Mouse (Mus musculus): ENCODE measurements around the gene Dgkh.

- TF ChIP-seq CTCF (IDR thresholded peaks at IDR 0.05; ENCODE audit: low read depth) (no peak), EP300 (IDR thresholded peaks at IDR 0.05; ENCODE audit: low read depth) (no peak)
These were observed 78.4 kb downstream of the Dgkh start for GRCm38 (mm10) chr14:78654196-78654595.

Data from heart, postnatal 0 days (tissue).